Mouse (Mus musculus): ENCODE measurements around the gene Astl.

DNA sequence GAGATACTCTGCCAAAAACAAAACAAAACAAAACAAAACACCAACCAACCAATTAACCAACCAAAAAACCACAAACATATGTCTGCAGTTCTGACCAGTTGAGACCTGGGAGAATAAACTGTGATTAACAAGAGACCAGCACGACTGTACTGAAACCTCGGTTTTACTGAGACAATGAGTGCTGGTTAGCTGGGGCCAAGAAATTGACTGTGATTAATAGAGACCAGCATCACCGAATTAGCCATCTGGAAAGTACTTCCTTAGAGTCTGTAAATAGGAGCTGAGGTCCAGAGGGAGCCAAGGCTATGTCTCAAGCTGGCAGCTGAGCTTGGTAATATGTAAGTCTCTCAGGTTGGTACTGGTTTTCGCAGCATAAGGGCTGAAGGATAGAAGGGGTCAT is 52.4 kb downstream of the Astl start:
- TF ChIP-seq CTCF (IDR thresholded peaks at IDR 0.05; ENCODE audit: insufficient read depth, low read length) (no peak), POLR2A (IDR thresholded peaks at IDR 0.05; ENCODE audit: borderline replicate concordance, extremely low read depth, low read depth, low read length) (no peak)

Measured in lung, adult 2 months (tissue).